Mouse (Mus musculus) E14TG2a.4 (cell line): Measurements from ENCODE around the gene Cox15.

Source experiments
- H3K27me3 ChIP-seq: 2 replicates; pipeline ENCODE4 v1.6.1; 2014; ENCODE audit warnings: low read length, control low read depth; ENCODE audit not compliant: insufficient read depth
- H3K36me3 ChIP-seq: 2 replicates; pipeline ENCODE4 v1.6.1; 2014; ENCODE audit warnings: low read length, control low read depth; ENCODE audit not compliant: insufficient read depth
- H3K4me1 ChIP-seq: replicated peaks from 2 replicates; pipeline ENCODE4 v1.6.1; 2014; ENCODE audit warnings: low read depth, low read length, control low read depth
- H3K4me3 ChIP-seq: replicated peaks from 2 replicates; pipeline ENCODE4 v1.5.1; 2014; ENCODE audit warnings: mild to moderate bottlenecking, low read length
- H3K9me3 ChIP-seq: 2 replicates; pipeline ENCODE4 v1.6.1; 2014; ENCODE audit warnings: low read length, control low read depth
- CTCF ChIP-seq: conservative IDR thresholded peaks from 2 replicates; pipeline ENCODE4 v1.5.1; 2014; ENCODE audit warnings: low read length
- NANOG ChIP-seq: IDR thresholded peaks from 2 replicates; pipeline ENCODE4 v1.6.1; 2014; ENCODE audit warnings: borderline replicate concordance, low read length, mixed read lengths
- POU5F1 ChIP-seq: IDR thresholded peaks from 2 replicates; pipeline ENCODE4 v1.6.1; 2014; ENCODE audit warnings: low read length, borderline replicate concordance

Cox15 gene

DNA sequence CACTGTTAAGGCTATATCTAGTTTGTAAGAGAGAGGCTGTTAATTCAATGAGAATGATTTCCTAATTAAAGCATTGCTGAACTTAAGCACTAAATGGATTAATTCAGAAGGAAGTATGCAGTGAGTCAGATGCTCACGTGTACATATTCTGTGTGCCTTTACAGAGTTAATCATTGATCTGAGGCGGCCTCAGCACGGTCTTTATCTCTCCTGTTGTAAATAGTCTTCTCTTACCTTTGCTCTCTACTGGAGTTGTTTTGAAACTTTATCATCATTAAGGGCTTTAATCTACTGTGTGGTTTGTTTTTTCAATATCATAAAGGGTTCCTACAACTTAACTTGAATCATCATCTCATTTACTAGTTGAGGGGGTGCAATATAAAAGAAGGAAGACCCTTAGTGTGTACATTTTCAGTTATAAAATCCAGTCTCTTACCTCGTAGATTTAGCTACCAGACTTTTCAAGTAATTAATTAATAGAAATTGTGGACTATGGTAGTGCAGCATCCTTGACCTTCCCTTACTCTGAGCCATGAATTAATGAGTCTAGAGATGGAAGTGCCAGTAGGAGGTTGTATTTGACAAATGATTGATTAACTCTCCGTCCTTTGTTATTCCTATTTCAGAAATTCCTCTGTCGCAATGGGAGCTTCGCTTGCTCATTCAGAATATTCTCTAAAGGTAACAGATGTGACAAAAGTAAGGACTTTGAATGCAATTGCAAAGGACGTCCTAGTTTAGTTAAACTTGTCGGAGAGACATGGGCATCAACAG is 14.9 kb upstream of the Cox15 start:
- Histone ChIP-seq H3K36me3 (no peaks in the 10 kb centered on the region), H3K4me1 (no peaks in the 10 kb centered on the region), H3K4me3 (no peak overlapping the region), H3K27me3 (no peaks in the 10 kb centered on the region), H3K9me3 (no peaks in the 10 kb centered on the region)
- TF ChIP-seq CTCF = no peak
- peak; percentile 45; the same call in 1 of the 2 replicates for TF ChIP-seq NANOG

GRCm38 (mm10) chr19:43766451-43766850 is 13.7 kb upstream of the Cox15 start:
- H3K4me1 ChIP-seq = no peaks in the 10 kb centered on the region
- H3K27me3 ChIP-seq = no peaks in the 10 kb centered on the region
- H3K4me3 ChIP-seq = no peak overlapping the region
- no peaks in the 10 kb centered on the region for H3K36me3 ChIP-seq
- TF ChIP-seq POU5F1 = no peak
- TF ChIP-seq NANOG = no peak
- no peak for TF ChIP-seq CTCF
- no peaks in the 10 kb centered on the region for H3K9me3 ChIP-seq

GRCm38 (mm10) chr19:43762410-43762809 is 9.6 kb upstream of the Cox15 start:
- no peak for TF ChIP-seq NANOG
- no peak for TF ChIP-seq CTCF
- no peak for TF ChIP-seq POU5F1
- Histone ChIP-seq H3K4me1 (no peaks in the 10 kb centered on the region), H3K4me3 (no peak overlapping the region)

DNA sequence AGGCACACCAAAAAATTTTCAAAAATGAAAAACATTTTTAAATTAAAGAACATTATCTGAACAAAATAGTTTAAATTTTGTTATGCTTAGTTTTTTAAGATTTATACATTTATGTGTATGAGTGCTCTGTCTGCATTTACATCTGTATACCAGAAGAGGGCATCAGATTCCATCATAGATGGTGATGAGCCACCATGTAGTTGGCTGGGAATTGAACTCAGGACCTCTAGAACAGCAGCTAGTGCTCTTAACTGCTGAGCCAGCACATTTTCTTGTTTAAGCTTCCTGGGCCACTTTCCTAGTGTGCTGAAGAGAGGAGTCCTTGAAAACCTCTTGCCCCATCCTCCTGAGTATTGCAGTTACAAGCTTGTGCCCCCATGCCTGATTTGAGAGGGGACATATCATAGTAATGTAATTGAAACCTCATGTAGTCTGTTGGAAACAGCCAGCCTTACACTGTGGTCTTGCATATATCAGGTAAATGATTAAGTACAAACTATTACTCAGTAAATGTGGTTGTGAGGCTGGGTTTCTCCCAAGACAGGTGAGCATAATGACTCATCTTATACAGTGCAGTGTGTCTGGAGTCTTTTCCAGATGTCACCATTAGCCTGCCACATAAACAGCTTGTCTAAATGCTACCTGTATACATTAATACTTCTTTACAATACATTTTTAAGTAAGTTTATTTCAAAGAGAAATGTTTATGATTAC is 8.9 kb upstream of the Cox15 start:
- peak; percentile 55 for TF ChIP-seq CTCF
- no peak for TF ChIP-seq POU5F1
- no peak for TF ChIP-seq NANOG
- no peaks in the 10 kb centered on the region for H3K27me3 ChIP-seq
- no peaks in the 10 kb centered on the region for H3K9me3 ChIP-seq
- H3K4me1 ChIP-seq = no peaks in the 10 kb centered on the region
- no peak overlapping the region for H3K4me3 ChIP-seq
- H3K36me3 ChIP-seq = no peaks in the 10 kb centered on the region

More at GRCm38 (mm10) chr19:43762410-43762809, 9.6 kb upstream of the Cox15 start:
- Histone ChIP-seq H3K36me3 (no peaks in the 10 kb centered on the region), H3K9me3 (no peaks in the 10 kb centered on the region), H3K27me3 (no peaks in the 10 kb centered on the region)

- H3K36me3 ChIP-seq = no peaks in the 10 kb centered on the region
- no peaks in the 10 kb centered on the region for H3K4me1 ChIP-seq
- TF ChIP-seq NANOG = no peak
- peak; percentile 67 for TF ChIP-seq CTCF
- no peak overlapping the region for H3K4me3 ChIP-seq
- H3K9me3 ChIP-seq = no peaks in the 10 kb centered on the region
- no peaks in the 10 kb centered on the region for H3K27me3 ChIP-seq
These were observed 7.7 kb upstream of the Cox15 start for GRCm38 (mm10) chr19:43760504-43760903.

DNA sequence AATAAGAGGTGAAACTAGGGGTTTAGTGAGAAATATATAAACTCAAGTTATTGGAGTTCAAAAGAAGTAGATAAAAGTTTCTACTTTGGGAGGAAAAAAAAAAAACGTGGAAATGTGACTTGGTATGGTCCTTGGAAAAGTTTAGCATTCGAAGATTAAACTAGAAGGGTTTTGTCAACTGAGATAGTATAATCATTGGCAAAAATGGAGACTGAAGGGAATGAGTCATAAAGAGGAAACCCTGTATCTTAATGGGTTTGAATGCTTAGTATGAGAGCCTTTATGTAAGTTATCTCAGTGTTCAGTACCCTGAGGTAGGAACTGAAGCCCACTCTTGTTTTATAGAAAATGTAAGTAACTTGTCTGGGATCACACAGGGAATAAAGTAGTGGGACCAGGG is 2.1 kb upstream of the Cox15 start:
- no peak for TF ChIP-seq CTCF
- no peak for TF ChIP-seq POU5F1
- TF ChIP-seq NANOG = no peak
- Histone ChIP-seq H3K36me3 (peaks cover 15% of the 10 kb centered on the region), H3K4me3 (no peak overlapping the region), H3K4me1 (peaks cover 15% of the 10 kb centered on the region), H3K27me3 (no peaks in the 10 kb centered on the region), H3K9me3 (no peaks in the 10 kb centered on the region)

DNA sequence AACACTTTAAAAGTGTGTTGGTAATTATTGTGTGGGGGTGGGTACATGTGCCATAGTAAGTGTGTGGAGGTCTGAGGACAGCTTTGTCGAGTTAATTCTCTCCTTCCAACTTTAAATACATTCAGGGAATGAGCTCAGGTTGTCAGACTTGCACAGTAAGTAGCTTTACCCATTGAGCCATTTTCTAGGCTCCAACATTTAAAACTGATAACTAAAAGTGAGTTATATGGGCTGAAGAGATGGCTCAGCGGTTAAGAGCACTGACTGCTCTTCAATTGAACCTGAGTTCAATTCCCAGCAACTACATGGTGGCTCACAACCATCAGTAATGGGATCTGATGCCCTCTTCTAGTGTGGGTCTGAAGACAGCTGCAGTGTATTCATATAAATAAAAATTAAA is 1.4 kb upstream of the Cox15 start:
- Histone ChIP-seq H3K36me3 (peaks cover 20% of the 10 kb centered on the region), H3K27me3 (no peaks in the 10 kb centered on the region), H3K9me3 (no peaks in the 10 kb centered on the region), H3K4me1 (peaks cover 15% of the 10 kb centered on the region), H3K4me3 (no peak overlapping the region)
- TF ChIP-seq NANOG (no peak), CTCF (no peak), POU5F1 (no peak)

DNA sequence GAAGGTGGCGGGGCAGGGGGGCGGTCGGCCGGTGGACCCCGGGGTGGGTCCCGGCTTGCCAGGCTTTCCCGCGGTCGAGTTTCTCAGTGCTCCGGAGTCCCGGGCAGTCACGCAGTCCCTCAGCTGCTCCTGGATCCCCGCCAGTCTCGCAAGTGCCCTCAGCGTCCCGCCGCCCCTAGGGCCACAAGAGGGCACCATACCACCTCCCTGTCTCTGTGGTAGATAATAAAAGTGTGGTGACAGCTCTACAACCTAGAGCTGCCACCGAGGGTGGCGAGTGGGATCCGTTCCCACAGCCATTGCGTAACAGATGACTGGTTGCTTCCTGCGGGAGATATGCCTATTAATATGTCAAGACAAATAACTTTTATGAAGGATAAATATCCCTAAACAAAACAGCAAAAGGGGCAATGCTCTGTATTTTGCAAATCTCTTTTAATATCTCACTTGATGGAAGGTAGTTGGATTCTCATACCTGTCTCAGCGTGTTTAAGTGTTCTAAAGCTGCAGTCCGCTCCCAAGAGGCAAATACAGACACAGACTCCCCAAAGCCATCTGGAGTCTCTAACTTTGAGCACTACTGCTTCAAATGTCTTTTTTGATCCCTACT is 531 bp upstream of the Cox15 start:
- Histone ChIP-seq H3K4me3 (peak overlapping the region; percentile 93), H3K27me3 (no peaks in the 10 kb centered on the region), H3K36me3 (peaks cover 29% of the 10 kb centered on the region), H3K4me1 (peaks cover 15% of the 10 kb centered on the region), H3K9me3 (no peaks in the 10 kb centered on the region)
- TF ChIP-seq CTCF (peak; percentile 56), POU5F1 (no peak)
